Mouse (Mus musculus): ENCODE results near the gene Fam189a1. TPM values are rescaled to one million over a fixed set of nuclear protein-coding genes. Genes with fewer than 3 reads are reported as not detected.

Gene Fam189a1
- total RNA-seq, 2 experiments from 2014 or later = 67.9 to 73.6 TPM

- DNase-seq (ENCODE audit: extremely low spot score in 1 of 2, low spot score in 1 of 2) = no peak
Measured at GRCm38 (mm10) chr7:65047700-65048099, 108.7 kb downstream of the Fam189a1 start.

DNA sequence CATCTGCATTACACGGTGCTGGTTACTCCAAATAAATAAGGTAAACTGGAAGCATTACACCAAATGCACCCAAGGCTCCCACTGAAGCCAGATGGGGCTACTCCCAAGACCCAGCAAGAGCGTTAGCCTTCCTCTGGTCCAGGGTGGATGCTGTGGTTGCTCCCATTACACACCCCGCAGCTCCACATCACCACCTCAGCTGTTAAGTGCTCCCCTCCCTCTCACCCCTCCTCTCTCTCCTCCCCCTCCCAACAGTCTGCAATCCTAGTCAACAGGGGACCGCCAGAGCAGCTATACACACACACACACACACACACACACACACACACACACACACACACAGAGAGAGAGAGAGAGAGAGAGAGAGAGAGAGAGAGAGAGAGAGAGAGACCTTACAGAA, 109.7 kb downstream of the Fam189a1 start:
- no peak for DNase-seq (ENCODE audit: extremely low spot score in 1 of 2, low spot score in 1 of 2)

DNA sequence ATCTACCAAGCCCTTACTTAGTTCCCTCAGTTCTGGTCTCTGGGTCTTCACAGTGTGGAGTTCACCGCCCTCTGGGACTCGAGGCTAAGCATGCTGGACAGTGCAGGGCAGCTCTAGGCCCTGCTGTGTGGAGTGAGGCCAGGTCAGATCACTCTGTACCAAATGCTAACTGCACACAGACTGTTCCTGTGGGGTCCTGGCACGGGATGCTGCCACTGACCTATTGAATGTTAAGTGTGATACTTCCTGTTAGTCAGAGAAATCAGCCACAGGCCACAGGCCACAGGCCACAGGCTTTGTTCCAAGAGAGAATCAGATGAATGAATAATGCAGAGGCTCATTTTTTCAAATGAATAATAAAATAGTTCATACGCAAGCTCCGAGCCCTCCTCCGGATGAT, 112.1 kb downstream of the Fam189a1 start:
- DNase-seq (ENCODE audit: extremely low spot score in 1 of 2, low spot score in 1 of 2) = no peak

DNA sequence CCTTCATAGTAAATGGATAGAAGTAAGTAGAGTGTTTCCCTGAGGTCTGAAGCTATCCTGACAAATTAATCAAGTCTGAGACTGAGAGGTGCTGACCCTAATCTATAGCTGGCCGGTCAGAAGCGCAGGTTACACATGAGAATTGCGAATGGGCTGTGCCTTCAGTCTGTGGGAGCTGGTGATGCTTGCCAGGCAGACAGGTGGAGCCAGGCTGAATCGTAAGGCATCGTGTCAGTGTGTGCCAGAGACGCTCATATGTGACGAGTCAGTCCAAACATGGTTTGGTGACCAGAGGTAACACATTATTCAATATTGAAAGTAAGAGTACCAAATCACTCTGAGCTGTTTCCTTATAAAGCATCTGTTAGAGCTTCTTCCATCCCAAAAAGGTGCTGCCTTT, 115.3 kb downstream of the Fam189a1 start:
- no peak for DNase-seq (ENCODE audit: extremely low spot score in 1 of 2, low spot score in 1 of 2)

DNA sequence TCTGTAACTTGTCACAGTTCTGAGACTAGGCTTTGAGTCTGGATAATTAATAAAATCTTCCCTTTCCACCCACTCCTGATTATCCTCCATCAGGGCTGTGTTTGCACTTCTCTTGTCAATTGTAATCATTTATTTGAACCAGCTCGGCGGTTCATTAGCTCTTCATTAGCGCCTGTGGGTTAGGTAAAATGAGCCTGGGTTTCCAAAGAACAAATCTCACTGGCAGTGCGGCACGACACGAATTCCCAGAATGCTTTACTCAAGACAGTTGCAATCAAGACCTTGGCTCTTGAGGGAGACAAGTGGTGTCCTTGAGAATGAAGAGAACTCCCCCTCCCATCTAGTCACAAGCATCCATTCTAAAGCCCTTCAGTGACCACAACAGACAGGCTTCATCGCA, 124.6 kb downstream of the Fam189a1 start:
- DNase-seq (ENCODE audit: extremely low spot score in 1 of 2, low spot score in 1 of 2) = no peak

- no peak for DNase-seq (ENCODE audit: extremely low spot score in 1 of 2, low spot score in 1 of 2)
Measured at GRCm38 (mm10) chr7:65031195-65031594, 125.2 kb downstream of the Fam189a1 start.

- no peak for DNase-seq (ENCODE audit: extremely low spot score in 1 of 2, low spot score in 1 of 2)
Measured at GRCm38 (mm10) chr7:65029985-65030384, 126.4 kb downstream of the Fam189a1 start.

DNA sequence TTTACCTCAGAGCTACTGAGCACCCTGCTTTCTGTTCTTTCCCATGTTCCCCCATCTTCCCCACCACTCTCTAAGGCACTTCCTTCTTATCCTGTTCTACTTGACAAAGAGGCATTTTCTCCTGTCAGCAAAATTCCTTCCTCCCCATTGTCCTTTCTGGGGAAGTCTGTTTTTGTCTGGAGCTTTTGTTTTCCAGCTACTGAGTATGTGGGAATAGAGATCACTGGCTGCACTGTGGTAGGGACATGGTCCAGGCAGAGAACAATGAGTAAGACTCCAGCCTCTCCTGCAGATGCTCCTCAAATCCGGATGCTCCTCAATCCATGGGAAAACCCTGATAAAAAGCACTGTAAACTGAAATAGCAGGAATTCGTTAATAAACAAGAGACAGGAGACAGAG, 135.1 kb downstream of the Fam189a1 start:
- no peak for DNase-seq (ENCODE audit: extremely low spot score in 1 of 2, low spot score in 1 of 2)

GRCm38 (mm10) chr7:65018036-65018679, 138.2 kb downstream of the Fam189a1 start:
- no peak for DNase-seq (ENCODE audit: extremely low spot score in 1 of 2, low spot score in 1 of 2)

GRCm38 (mm10) chr7:65017348-65017747, 139.0 kb downstream of the Fam189a1 start:
- no peak for DNase-seq (ENCODE audit: extremely low spot score in 1 of 2, low spot score in 1 of 2)

DNA sequence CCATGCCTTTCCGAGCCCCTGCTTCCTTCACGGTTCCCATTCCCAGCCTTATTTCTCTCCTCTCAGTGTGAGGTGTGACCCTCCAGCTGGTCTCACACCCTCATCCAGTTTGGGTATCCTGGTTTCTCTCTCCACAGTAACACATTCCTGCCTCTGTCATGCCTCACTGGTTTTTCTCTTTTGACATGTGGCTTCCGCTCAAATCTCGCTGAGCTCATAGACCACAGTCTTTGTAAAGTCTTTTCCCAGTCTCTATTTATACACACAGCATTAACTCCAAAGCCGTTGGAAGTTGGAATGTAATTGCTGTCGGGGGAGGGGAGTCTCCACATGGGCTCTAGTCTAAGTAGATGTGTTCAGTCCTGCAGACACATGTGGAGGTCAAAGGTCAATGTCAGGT, 145.2 kb downstream of the Fam189a1 start:
- DNase-seq (ENCODE audit: extremely low spot score in 1 of 2, low spot score in 1 of 2) = no peak

DNA sequence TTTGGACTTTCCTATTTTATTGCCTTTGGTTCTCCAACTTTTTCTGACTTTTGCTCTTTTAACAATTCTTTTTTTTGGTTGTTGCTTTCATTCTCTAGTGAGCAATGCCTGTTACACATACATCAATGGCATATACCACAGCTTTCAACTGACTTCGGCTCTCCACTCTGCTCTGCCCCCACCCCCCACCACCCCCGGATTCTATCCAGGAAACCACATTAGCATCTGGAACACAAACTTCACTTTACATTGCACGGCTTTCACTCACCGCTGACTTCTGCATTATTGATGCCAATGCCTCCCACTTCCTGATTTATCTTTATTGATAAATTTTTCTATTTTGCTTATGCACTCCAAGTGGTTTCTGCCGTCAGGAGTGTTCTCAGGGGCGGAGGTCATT, 146.1 kb downstream of the Fam189a1 start:
- no peak for DNase-seq (ENCODE audit: extremely low spot score in 1 of 2, low spot score in 1 of 2)

- DNase-seq (ENCODE audit: extremely low spot score in 1 of 2, low spot score in 1 of 2) = no peak
Measured at GRCm38 (mm10) chr7:65005731-65006130, 150.6 kb downstream of the Fam189a1 start.

GRCm38 (mm10) chr7:64999718-65000214, 156.6 kb downstream of the Fam189a1 start:
- no peak for DNase-seq (ENCODE audit: extremely low spot score in 1 of 2, low spot score in 1 of 2)

DNA sequence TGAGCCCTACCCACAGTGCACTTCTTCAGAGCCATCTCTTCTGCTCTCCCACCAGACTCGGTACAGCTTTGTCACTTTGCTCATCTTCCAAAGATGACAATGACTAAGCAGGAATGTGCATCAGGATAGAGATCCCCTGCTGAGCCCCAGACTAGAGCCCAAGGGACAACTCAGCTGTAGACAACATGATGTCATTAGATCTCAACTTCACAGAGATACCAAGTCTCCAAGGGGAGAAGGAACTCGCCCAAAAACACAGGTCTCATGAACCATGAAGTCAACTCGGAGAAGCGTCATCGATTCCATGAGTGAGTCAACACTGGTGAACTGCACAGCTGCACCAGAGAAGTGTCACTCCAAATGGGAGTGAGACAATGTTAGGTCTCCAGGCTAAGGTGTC, 158.6 kb downstream of the Fam189a1 start:
- no peak for DNase-seq (ENCODE audit: extremely low spot score in 1 of 2, low spot score in 1 of 2)

- DNase-seq (ENCODE audit: extremely low spot score in 1 of 2, low spot score in 1 of 2) = no peak
Measured at GRCm38 (mm10) chr7:64995946-64996444, 160.4 kb downstream of the Fam189a1 start.

DNA sequence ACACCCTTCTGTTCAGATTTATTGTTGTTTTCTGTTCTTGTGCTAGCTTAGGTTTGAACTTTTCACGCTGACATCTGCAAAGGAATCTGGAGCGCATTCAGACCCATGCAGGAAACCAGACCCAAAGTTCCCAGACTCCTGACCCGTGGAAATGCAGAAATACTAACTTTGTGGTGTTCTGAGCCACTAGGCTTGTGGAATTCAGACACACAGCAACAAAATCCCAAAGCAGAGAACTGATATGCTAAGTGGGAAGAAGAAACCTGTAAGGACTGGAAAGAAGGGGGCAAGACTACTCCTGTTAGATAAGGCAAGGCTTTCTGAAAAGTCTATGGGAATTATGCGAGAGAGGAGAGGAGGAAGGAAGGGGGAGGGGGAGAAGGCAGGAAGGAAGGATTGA, 167.0 kb downstream of the Fam189a1 start:
- DNase-seq (ENCODE audit: extremely low spot score in 1 of 2, low spot score in 1 of 2) = no peak

DNA sequence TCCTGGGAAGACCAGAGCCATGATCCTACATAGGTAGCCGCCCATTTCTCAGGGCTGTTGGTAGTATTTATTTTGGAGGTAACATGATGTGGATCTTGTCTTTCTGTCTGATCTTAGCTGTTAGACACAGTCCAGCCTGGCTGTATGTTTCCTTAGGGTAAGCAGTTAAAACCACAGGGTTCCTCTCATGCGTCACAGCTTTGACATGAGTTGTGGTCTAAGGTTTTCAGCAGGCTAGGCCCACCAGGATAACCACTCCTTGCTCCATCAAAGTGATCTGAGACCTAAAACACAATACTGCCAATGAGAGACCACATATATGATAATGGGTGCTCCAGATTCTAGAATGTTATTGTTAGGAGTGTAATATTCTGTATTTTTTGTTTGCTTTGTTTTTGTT, 168.4 kb downstream of the Fam189a1 start:
- no peak for DNase-seq (ENCODE audit: extremely low spot score in 1 of 2, low spot score in 1 of 2)

- DNase-seq (ENCODE audit: extremely low spot score in 1 of 2, low spot score in 1 of 2) = peak; percentile 22 to 48
Measured at GRCm38 (mm10) chr7:64984468-64985120, 171.8 kb downstream of the Fam189a1 start.

DNA sequence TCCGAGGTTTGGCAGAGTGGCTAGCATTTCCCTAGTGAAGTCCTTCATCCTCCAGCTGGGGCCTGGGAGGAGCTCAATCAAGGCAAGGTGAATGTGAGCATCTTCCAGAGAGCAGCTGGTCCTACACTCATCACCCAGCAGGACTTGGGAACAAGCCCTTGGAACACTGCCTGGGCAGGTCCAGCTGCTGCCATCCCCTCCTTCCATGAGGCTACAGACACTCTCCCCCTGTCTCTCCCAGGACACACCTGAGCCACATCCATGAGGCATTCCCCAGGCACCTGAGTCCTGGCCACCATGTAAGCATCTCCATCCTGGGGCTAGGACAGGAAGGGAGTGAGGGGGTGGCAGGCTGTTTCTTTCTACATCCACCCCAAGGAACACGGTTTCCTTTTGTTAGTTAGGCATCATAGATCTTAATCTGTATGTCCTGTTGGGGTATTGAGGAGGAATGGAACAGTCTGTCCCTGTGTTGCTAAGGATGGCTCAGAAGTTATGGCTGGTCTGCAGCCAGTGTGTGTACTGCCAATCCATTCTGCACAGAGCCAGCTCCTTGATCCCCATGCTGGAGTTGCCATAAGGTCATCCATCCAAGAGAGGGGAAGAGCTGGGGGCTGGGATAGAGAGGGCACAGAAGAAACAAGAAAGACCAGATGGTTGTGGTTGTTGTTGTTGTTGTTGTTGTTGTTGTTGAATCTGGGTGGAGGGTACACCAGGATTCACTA, 174.7 kb downstream of the Fam189a1 start:
- no peak for DNase-seq (ENCODE audit: extremely low spot score in 1 of 2, low spot score in 1 of 2)

GRCm38 (mm10) chr7:64973590-64974262, 182.6 kb downstream of the Fam189a1 start:
- DNase-seq (ENCODE audit: extremely low spot score in 1 of 2, low spot score in 1 of 2) = no peak
